Mouse (Mus musculus): ENCODE results near the gene Slc35f2. TPM values are rescaled to one million over a fixed set of nuclear protein-coding genes. Genes with fewer than 3 reads are reported as not detected.

The Slc35f2 gene
- polyA plus RNA-seq, 1 experiment from 2014 or later = 1.2 TPM

DNA sequence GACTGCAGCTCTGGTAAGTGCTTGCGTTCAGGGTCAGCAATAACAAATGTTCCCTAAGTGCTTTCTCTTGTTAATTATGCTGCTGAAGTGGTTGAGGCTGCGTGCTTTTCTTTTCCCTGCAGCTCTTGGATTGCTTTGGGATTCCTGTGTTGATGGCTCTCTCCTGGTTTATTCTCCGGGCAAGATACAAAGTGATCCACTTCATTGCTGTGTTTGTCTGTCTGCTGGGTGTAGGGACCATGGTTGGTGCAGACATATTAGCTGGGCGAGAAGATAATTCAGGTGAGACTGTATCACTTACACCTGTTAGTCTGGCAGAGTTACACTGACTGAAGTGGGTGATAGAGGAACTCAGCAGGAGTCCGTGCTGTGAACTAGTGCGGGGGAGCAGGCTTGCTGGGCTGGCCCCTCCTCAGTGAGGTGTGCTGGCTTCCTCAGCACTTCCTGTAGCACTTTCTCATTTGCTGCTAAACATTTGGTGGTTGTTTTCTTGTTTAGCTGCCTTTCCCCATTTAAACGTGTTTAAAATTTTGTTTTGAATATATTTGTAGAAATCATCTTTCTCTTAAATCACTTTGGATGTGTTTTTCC, 35.3 kb downstream of the Slc35f2 start:
- Histone ChIP-seq H3K27ac (ENCODE audit: low read length) (no peak overlapping the region), H3K27me3 (replicated peaks; ENCODE audit: insufficient read depth, low read length) (no peaks in the 10 kb centered on the region), H3K9ac (replicated peaks; ENCODE audit: low read depth) (no peak overlapping the region), H3K4me2 (replicated peaks; ENCODE audit: low read depth, low read length) (no peak overlapping the region), H3K4me1 (ENCODE audit: insufficient read depth, low read depth, low read length) (no peaks in the 10 kb centered on the region), H3K36me3 (ENCODE audit: insufficient read depth, low read length) (no peaks in the 10 kb centered on the region), H3K4me3 (ENCODE audit: low read depth, low read length) (no peak overlapping the region), H3K9me3 (ENCODE audit: low read length) (no peaks in the 10 kb centered on the region)
- ATAC-seq (no peak), DNase-seq (ENCODE audit: low spot score) (no peak)
- TF ChIP-seq CTCF (IDR thresholded peaks at IDR 0.05) (no peak), EP300 (IDR thresholded peaks at IDR 0.05) (no peak)
- 25% methylated on average over 7 of the region's 7 CpGs for WGBS

GRCm38 (mm10) chr9:53813418-53813817, 42.1 kb downstream of the Slc35f2 start:
- ATAC-seq (no peak), DNase-seq (ENCODE audit: low spot score) (no peak)
- 91% methylated on average over 6 of the region's 6 CpGs for WGBS
- Histone ChIP-seq H3K27me3 (replicated peaks; ENCODE audit: insufficient read depth, low read length) (no peaks in the 10 kb centered on the region), H3K4me3 (ENCODE audit: low read depth, low read length) (no peak overlapping the region), H3K9ac (replicated peaks; ENCODE audit: low read depth) (no peak overlapping the region), H3K36me3 (ENCODE audit: insufficient read depth, low read length) (no peaks in the 10 kb centered on the region), H3K27ac (ENCODE audit: low read length) (no peak overlapping the region), H3K4me1 (ENCODE audit: insufficient read depth, low read depth, low read length) (no peaks in the 10 kb centered on the region), H3K4me2 (replicated peaks; ENCODE audit: low read depth, low read length) (no peak overlapping the region), H3K9me3 (ENCODE audit: low read length) (no peaks in the 10 kb centered on the region)
- TF ChIP-seq EP300 (IDR thresholded peaks at IDR 0.05) (no peak), CTCF (IDR thresholded peaks at IDR 0.05) (no peak)

- no peak overlapping the region for H3K4me3 ChIP-seq (ENCODE audit: low read depth, low read length)
- no peaks in the 10 kb centered on the region for H3K36me3 ChIP-seq (ENCODE audit: insufficient read depth, low read length)
- DNase-seq (ENCODE audit: low spot score) (peak; percentile 56), ATAC-seq (no peak)
- no peaks in the 10 kb centered on the region for H3K9me3 ChIP-seq (ENCODE audit: low read length)
- WGBS = 26% methylated on average over 4 of the region's 4 CpGs
- no peak overlapping the region for H3K9ac ChIP-seq (replicated peaks; ENCODE audit: low read depth)
- H3K27ac ChIP-seq (ENCODE audit: low read length) = no peak overlapping the region
- H3K4me1 ChIP-seq (ENCODE audit: insufficient read depth, low read depth, low read length) = no peaks in the 10 kb centered on the region
- H3K27me3 ChIP-seq (replicated peaks; ENCODE audit: insufficient read depth, low read length) = no peaks in the 10 kb centered on the region
- TF ChIP-seq CTCF (IDR thresholded peaks at IDR 0.05) = peak; percentile 89
- TF ChIP-seq EP300 (IDR thresholded peaks at IDR 0.05) = no peak
- no peak overlapping the region for H3K4me2 ChIP-seq (replicated peaks; ENCODE audit: low read depth, low read length)
These were observed 47.4 kb downstream of the Slc35f2 start for GRCm38 (mm10) chr9:53818760-53819159.

GRCm38 (mm10) chr9:53825318-53825717, 54.0 kb downstream of the Slc35f2 start:
- Histone ChIP-seq H3K4me1 (ENCODE audit: insufficient read depth, low read depth, low read length) (0 out of 2 replicates have a peak, but pooled peaks cover 3% of the 10 kb centered on the region), H3K9ac (replicated peaks; ENCODE audit: low read depth) (no peak overlapping the region), H3K36me3 (ENCODE audit: insufficient read depth, low read length) (no peaks in the 10 kb centered on the region), H3K9me3 (ENCODE audit: low read length) (no peaks in the 10 kb centered on the region), H3K27me3 (replicated peaks; ENCODE audit: insufficient read depth, low read length) (no peaks in the 10 kb centered on the region), H3K27ac (ENCODE audit: low read length) (no peak overlapping the region), H3K4me2 (replicated peaks; ENCODE audit: low read depth, low read length) (no peak overlapping the region), H3K4me3 (ENCODE audit: low read depth, low read length) (no peak overlapping the region)
- DNase-seq (ENCODE audit: low spot score) (peak; percentile 60), ATAC-seq (no peak)
- 4% methylated on average over 9 of the region's 9 CpGs for WGBS
- peak; percentile 81 for TF ChIP-seq CTCF (IDR thresholded peaks at IDR 0.05)
- no peak for TF ChIP-seq EP300 (IDR thresholded peaks at IDR 0.05)

GRCm38 (mm10) chr9:53829081-53829865, 57.9 kb downstream of the Slc35f2 start:
- TF ChIP-seq EP300 (IDR thresholded peaks at IDR 0.05) (peak; percentile 96), CTCF (IDR thresholded peaks at IDR 0.05) (peak; percentile 52)
- WGBS = 13% methylated on average over 14 of the region's 14 CpGs

GRCm38 (mm10) chr9:53829866-53830209, 58.5 kb downstream of the Slc35f2 start:
- no peaks in the 10 kb centered on the region for H3K9me3 ChIP-seq (ENCODE audit: low read length)
- DNase-seq (ENCODE audit: low spot score) = no peak
- TF ChIP-seq CTCF (IDR thresholded peaks at IDR 0.05) = no peak

More at GRCm38 (mm10) chr9:53829081-53829865, 57.9 kb downstream of the Slc35f2 start:
- H3K4me1 ChIP-seq (ENCODE audit: insufficient read depth, low read depth, low read length) = 0 out of 2 replicates have a peak, but pooled peaks cover 3% of the 10 kb centered on the region
- H3K4me2 ChIP-seq (replicated peaks; ENCODE audit: low read depth, low read length) = peak overlapping the region; percentile 54
- no peaks in the 10 kb centered on the region for H3K9me3 ChIP-seq (ENCODE audit: low read length)
- no peaks in the 10 kb centered on the region for H3K27me3 ChIP-seq (replicated peaks; ENCODE audit: insufficient read depth, low read length)
- H3K36me3 ChIP-seq (ENCODE audit: insufficient read depth, low read length) = no peaks in the 10 kb centered on the region
- H3K4me3 ChIP-seq (ENCODE audit: low read depth, low read length) = peak overlapping the region; percentile 32
- H3K9ac ChIP-seq (replicated peaks; ENCODE audit: low read depth) = peak overlapping the region; percentile 36; the same call in 1 of the 2 replicates
- ATAC-seq = peak; percentile 43
- peak; percentile 70 for DNase-seq (ENCODE audit: low spot score)
- H3K27ac ChIP-seq (ENCODE audit: low read length) = no peak overlapping the region

More at GRCm38 (mm10) chr9:53829866-53830209, 58.5 kb downstream of the Slc35f2 start:
- Histone ChIP-seq H3K36me3 (ENCODE audit: insufficient read depth, low read length) (no peaks in the 10 kb centered on the region), H3K4me3 (ENCODE audit: low read depth, low read length) (peak overlapping the region; percentile 32), H3K4me1 (ENCODE audit: insufficient read depth, low read depth, low read length) (0 out of 2 replicates have a peak, but pooled peaks cover 3% of the 10 kb centered on the region), H3K9ac (replicated peaks; ENCODE audit: low read depth) (0 out of 2 replicates have a peak overlapping the region, but pooled peaks have one; percentile 36), H3K27ac (ENCODE audit: low read length) (no peak overlapping the region), H3K4me2 (replicated peaks; ENCODE audit: low read depth, low read length) (peak overlapping the region; percentile 54), H3K27me3 (replicated peaks; ENCODE audit: insufficient read depth, low read length) (no peaks in the 10 kb centered on the region)
- no peak for ATAC-seq
- 8% methylated on average over 2 of the region's 2 CpGs for WGBS

All from lung, postnatal 0 days (tissue).